Mouse (Mus musculus) embryonic facial prominence, embryonic 11.5 days (tissue): ENCODE data around the gene Flywch2. TPM values are rescaled to one million over a fixed set of nuclear protein-coding genes. Genes with fewer than 3 reads are reported as not detected.

Source experiments
- ATAC-seq: fragments of 200-750 bp; cut with Nextera tagmentation; replicated peaks from 2 replicates; pipeline ENCODE4 v1.8.0; 2017; ENCODE audit warnings: low read depth; ENCODE audit not compliant: insufficient number of reproducible peaks, low FRiP score, low TSS enrichment
- DNase-seq: peaks from one replicate; pipeline ENCODE4 v3.0.0-alpha.2; 2015; ENCODE audit warnings: low spot score
- H3K27ac ChIP-seq: fragments of 300-500 bp; sonication (generic); replicated peaks from 2 replicates; pipeline ENCODE4 v1.5.1; 2014; ENCODE audit warnings: mild to moderate bottlenecking, low read depth, low read length, control low read depth
- H3K27me3 ChIP-seq: fragments of 300-500 bp; sonication (generic); 2 replicates; pipeline ENCODE4 v1.6.1; 2014; ENCODE audit warnings: mild to moderate bottlenecking, low read length, moderate library complexity, mixed read lengths; ENCODE audit not compliant: control insufficient read depth, insufficient read depth
- H3K36me3 ChIP-seq: fragments of 300-500 bp; sonication (generic); replicated peaks from 2 replicates; pipeline ENCODE4 v1.6.1; 2014; ENCODE audit warnings: low read depth, mild to moderate bottlenecking, low read length, moderate library complexity, mixed read lengths; ENCODE audit not compliant: control insufficient read depth, insufficient read depth
- H3K4me1 ChIP-seq: fragments of 300-500 bp; sonication (generic); 2 replicates; pipeline ENCODE4 v1.6.1; 2014; ENCODE audit warnings: low read length, mixed read lengths; ENCODE audit not compliant: control insufficient read depth, insufficient read depth
- H3K4me2 ChIP-seq: fragments of 300-500 bp; sonication (generic); 2 replicates; pipeline ENCODE4 v1.6.1; 2014; ENCODE audit warnings: low read depth, mild to moderate bottlenecking, control low read depth, low read length, moderate library complexity
- H3K4me3 ChIP-seq: fragments of 300-500 bp; sonication (generic); 2 replicates; pipeline ENCODE4 v1.5.1; 2014; ENCODE audit warnings: low read depth, low read length, control low read depth
- H3K9ac ChIP-seq: fragments of 300-500 bp; sonication (generic); replicated peaks from 2 replicates; pipeline ENCODE4 v1.6.1; 2014; ENCODE audit warnings: mild to moderate bottlenecking, control low read depth, low read length
- H3K9me3 ChIP-seq: fragments of 300-500 bp; sonication (generic); replicated peaks from 2 replicates; pipeline ENCODE4 v1.6.1; 2016; ENCODE audit warnings: mild to moderate bottlenecking, low read length, inconsistent platforms, mixed read lengths; ENCODE audit not compliant: control insufficient read depth
- WGBS: fragments of 180-500 bp; shearing (Covaris S2); extraction: QIAGEN DNeasy Blood & Tissue Kit; methylation state at CpG from one replicate; pipeline ENCODE4 v1.1.7; 2014; 5-methylcytosine and 5-hydroxymethylcytosine counted together
- polyA plus RNA-seq: library from polyadenylated mRNA; unstranded; fragments of >200 nt; fragmentation: Nextera tagmentation; extraction: Ambion mirVana; gene quantifications from 2 replicates; pipeline ENCODE4 v1.2.1, GENCODE M21; 2014

The Flywch2 gene
- polyA plus RNA-seq, 1 experiment from 2014 or later: 35.4 TPM

DNA sequence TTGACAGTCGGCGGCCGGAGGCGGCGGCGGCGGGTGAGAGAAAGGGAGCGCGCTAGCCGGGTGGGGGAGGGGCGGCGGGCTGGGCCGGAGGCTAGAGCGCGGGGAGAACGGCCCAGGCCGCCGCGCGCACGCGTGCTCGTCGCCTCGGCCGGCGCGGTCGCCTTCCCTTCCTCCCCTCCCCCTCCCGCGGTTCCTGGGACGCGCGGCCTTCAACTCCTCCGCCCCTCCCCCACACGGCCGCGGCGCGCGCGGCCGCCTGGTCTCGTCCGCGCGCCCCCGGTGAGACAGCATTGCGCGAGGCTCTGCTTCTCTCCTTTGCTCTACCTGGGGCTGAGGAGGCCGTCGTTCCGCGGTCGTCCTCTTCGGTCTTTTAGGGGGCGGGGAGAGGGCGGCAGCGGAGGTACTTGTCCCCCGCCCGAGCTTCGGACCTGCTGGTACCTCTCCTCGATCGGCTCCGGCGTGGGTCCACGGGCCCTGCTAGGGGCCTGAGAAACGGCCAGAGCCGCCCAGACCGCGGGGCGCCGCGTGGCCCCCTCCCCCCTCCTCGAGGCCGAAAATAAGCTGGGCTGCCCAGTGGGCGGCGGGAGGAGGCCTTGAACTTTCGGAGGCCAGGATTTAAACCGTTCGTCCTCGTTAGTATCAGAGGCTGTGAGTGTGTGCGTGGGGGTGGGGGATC is 17.6 kb upstream of the Flywch2 start:
- no peaks in the 10 kb centered on the region for H3K9me3 ChIP-seq
- peak; percentile 45 for ATAC-seq
- under 1% methylated on average over 45 of the region's 83 CpGs for WGBS

DNA sequence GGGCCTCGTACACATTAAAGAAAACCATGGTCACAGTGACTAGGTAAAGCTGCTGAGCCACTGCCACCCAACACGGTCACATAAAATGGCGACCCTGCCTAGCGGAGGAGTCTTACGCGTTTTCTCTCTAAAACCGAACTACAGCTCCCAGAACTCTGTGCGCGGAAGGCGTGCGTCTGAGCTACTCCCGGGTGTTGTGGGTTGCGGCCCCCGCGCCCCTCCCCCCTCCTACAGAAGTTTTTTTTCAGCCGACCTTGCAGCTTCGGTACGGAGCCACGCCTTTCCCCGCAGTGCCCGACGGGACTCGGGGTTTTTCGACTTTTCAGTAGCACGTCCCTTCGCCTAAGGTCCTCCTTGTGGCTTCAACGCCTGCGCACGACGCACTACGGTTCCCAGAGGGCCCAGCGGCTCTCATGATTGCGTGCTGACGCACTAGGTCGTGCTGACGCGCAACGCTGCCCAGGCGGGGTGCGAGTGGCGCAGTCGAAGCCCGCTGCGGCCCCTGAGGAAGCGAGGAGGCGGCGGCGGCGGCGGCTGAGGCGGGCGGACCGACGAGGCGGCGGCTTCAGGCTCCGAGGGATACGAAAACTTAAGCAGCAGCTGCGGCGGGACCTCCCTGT is 17.0 kb upstream of the Flywch2 start:
- under 1% methylated on average over 57 of the region's 60 CpGs for WGBS
- H3K36me3 ChIP-seq: no peaks in the 10 kb centered on the region
- H3K9ac ChIP-seq: peak overlapping the region; percentile 95
- no peaks in the 10 kb centered on the region for H3K9me3 ChIP-seq
- H3K4me1 ChIP-seq: no peaks in the 10 kb centered on the region
- DNase-seq (peak; percentile 99), ATAC-seq (peak; percentile 99)
- no peaks in the 10 kb centered on the region for H3K27me3 ChIP-seq
- H3K27ac ChIP-seq: peak overlapping the region; percentile 81
- H3K4me3 ChIP-seq: peak overlapping the region; percentile 97
- peak overlapping the region; percentile 42 for H3K4me2 ChIP-seq

More for the DNA sequence above, 17.6 kb upstream of the Flywch2 start:
- Histone ChIP-seq H3K9ac (peak overlapping the region; percentile 95), H3K36me3 (no peaks in the 10 kb centered on the region), H3K4me3 (peak overlapping the region; percentile 97), H3K27ac (peak overlapping the region; percentile 81), H3K4me1 (no peaks in the 10 kb centered on the region), H3K4me2 (peak overlapping the region; percentile 55), H3K27me3 (no peaks in the 10 kb centered on the region)
- peak; percentile 93 for DNase-seq

DNA sequence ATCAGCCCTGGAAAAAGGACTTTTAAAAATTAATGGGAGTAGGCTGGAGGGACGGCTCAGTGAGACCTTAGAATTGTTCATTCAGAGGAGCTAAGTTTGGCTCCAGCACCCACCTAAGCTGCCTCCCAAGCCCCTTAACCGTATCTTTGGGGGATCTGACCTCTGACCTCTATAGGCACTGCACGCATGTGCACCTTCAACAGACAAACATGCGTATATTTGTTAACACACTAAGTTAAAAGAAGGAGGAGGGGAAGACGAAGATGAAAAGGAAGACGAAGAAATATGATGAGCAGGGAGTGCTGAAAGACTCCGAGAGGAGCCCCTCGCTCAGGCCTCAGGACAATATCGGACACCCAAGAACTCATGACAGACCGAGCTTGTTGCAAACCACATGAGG is 15.7 kb upstream of the Flywch2 start:
- Histone ChIP-seq H3K36me3 (no peaks in the 10 kb centered on the region), H3K4me1 (no peaks in the 10 kb centered on the region), H3K9ac (no peak overlapping the region), H3K27me3 (no peaks in the 10 kb centered on the region), H3K4me3 (no peak overlapping the region), H3K4me2 (no peak overlapping the region), H3K27ac (no peak overlapping the region), H3K9me3 (no peaks in the 10 kb centered on the region)
- ATAC-seq: no peak
- no peak for DNase-seq
- 89% methylated on average over 10 of the region's 10 CpGs for WGBS

DNA sequence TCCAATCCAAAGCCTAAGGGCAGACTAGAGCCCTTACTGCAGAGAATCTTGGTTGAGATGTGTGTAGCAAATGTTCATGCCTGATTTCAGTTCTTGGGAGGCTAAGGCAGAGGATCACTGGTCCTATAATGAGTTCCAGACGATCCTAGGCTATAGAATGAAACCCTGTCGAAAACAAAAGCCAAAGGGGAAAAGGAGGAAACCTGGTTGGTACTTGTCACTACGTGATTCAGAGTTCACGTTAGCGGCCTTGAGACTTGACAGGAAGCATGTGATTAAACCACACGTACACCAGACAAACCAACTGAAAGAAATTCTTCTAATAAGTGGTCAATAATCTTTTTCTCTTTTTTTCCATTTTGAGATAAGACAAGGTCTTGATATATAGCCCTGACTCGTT is 11.4 kb upstream of the Flywch2 start:
- Histone ChIP-seq H3K4me2 (no peak overlapping the region), H3K27me3 (no peaks in the 10 kb centered on the region), H3K36me3 (no peaks in the 10 kb centered on the region), H3K27ac (no peak overlapping the region), H3K9ac (no peak overlapping the region), H3K9me3 (no peaks in the 10 kb centered on the region), H3K4me1 (no peaks in the 10 kb centered on the region), H3K4me3 (no peak overlapping the region)
- DNase-seq (peak; percentile 43), ATAC-seq (no peak)
- 39% methylated on average over 7 of the region's 7 CpGs for WGBS

DNA sequence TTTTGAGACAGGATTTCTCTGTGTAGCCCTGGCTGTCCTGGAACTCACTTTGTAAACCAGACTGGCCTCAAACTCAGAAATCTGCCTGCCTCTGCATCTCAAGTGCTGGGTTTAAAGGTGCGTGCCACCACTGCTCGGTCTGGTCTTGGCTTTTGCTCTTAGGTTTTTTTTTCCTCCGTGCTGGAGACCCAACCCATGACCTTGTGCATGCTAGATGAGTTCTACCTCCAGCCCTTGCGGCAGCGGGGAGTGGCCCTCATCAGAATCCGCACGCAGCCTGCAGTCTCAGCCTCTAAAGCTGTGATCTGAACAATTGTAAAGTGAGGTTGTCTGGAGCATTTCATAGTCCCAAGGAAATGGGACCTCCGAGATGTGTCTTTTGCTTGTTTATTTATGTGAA is 9.4 kb upstream of the Flywch2 start:
- 91% methylated on average over 8 of the region's 8 CpGs for WGBS
- Histone ChIP-seq H3K9me3 (no peaks in the 10 kb centered on the region), H3K9ac (no peak overlapping the region), H3K27ac (no peak overlapping the region), H3K27me3 (no peaks in the 10 kb centered on the region), H3K4me2 (no peak overlapping the region), H3K4me3 (no peak overlapping the region), H3K4me1 (no peaks in the 10 kb centered on the region), H3K36me3 (no peaks in the 10 kb centered on the region)
- no peak for DNase-seq
- ATAC-seq: no peak

DNA sequence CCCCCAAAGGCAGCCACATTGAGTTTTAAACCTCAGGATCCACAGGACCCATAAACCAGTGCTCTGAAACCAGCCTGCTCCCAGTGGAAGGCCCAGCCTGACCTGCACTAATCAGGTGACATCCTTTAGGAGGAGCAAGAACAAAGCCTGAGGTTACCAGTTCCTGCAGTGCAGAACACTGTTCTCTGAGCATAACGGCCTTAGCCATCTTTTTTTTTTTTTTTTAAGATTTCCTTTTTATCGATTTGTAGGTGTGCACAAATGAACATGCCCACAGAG is 5.1 kb upstream of the Flywch2 start:
- Histone ChIP-seq H3K4me2 (peak overlapping the region; percentile 57), H3K9me3 (no peaks in the 10 kb centered on the region), H3K4me1 (no peaks in the 10 kb centered on the region), H3K27me3 (no peaks in the 10 kb centered on the region), H3K36me3 (no peaks in the 10 kb centered on the region), H3K9ac (peak overlapping the region; percentile 68), H3K27ac (peak overlapping the region; percentile 87), H3K4me3 (peak overlapping the region; percentile 34; the same call in 1 of the 2 replicates)
- no peak for ATAC-seq
- no peak for DNase-seq
- 44% methylated on average over 2 of the region's 2 CpGs for WGBS

DNA sequence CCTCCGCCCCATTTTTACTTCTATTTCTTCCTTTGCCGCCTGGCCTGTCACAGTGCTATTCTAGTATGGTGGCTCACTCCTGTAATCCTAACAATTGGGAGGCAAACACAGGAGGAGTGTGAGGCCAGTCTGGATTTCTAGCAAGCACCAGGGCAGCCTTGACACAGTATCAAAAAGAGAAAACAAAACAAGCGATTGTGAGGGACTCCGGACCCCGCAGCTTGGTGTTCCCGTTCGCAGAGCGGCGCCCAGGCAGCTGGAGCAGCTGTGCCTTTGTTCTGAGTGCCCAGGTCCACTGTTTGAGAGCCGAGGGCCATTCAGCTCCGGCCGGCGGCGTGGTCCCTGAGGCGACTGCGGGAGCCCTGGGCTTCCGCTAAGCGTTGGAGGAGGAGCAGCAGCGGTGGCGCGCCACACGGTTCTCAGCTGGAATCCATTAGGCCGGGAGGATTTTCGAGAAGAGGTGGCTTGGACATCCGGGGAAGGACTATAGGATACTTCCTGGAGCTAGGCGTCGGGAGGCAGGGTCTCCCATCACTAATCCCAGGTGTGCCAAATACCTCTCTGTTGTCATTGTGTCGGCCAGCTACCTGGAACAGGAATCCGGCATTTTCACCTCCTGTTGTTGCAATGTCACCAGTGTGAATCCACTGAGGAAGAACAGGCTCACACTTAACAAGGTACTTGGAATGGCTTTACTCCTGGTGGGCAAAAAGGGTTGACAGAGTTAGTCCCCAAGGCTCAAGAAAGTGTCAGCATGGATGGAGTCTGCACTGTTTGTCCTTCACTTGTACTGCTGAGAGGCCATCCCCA is 4.6 kb upstream of the Flywch2 start, which contains the start of gene Srrm2:
Gene Srrm2 (plus strand): TSS at position 264 of the 810 bp plus-strand sequence.
- peak within 1 kb of the TSS; percentile 34 for H3K4me3 ChIP-seq
- H3K9ac ChIP-seq: peak within 1 kb of the TSS; percentile 68
- 1% methylated on average over 29 of the region's 29 CpGs for WGBS
- H3K27me3 ChIP-seq: no peaks in the 10 kb centered on the region
- H3K9me3 ChIP-seq: no peaks in the 10 kb centered on the region
- H3K36me3 ChIP-seq: no peaks in the 10 kb centered on the region
- no peaks in the 10 kb centered on the region for H3K4me1 ChIP-seq
- peak within 1 kb of the TSS; percentile 87 for H3K27ac ChIP-seq
- H3K4me2 ChIP-seq: peak within 1 kb of the TSS; percentile 57
- peak; percentile 54 for ATAC-seq
- peak; percentile 88 for DNase-seq
